Mouse (Mus musculus): ENCODE measurements around the gene Tmub2. TPM values are rescaled to one million over a fixed set of nuclear protein-coding genes. Genes with fewer than 3 reads are reported as not detected.

Gene Tmub2
- polyA plus RNA-seq, 1 experiment: 59.7 TPM

DNA sequence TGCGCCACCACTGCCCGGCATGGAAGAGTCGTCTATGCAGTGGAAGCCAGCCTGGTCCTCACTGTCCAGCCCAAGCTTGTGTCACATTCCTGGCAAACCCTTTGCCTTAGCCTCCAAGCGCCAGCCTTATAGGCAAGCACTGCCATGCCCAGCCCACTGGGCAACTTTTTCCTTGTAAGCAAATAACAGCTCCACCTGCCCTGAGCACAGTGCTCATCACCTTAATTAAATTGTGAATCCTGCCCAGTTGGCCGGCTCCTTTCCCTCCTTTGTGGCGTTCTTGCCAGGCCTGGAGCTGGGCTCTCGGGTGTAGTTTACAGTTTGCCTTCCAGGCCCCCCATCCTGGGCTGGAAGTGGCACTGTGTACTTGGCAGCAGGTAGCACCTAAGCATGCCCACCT is 21.5 kb upstream of the Tmub2 start:
- H3K4me3 ChIP-seq (ENCODE audit: insufficient read depth, low read depth, low read length): no peak overlapping the region
- 87% methylated on average over 7 of the region's 7 CpGs for WGBS
- no peak overlapping the region for H3K27ac ChIP-seq (ENCODE audit: insufficient read depth, low read depth, low read length)
- no peak for DNase-seq
- no peak for TF ChIP-seq CTCF (conservative IDR thresholded peaks at IDR 0.05; ENCODE audit: insufficient read depth, insufficient read length, low read depth, low read length)
- TF ChIP-seq POLR2A (IDR thresholded peaks at IDR 0.05; ENCODE audit: low read depth, low read length): no peak
- no peaks in the 10 kb centered on the region for H3K36me3 ChIP-seq (ENCODE audit: control insufficient read depth, insufficient read depth, low read length)
- peaks cover 3% of the 10 kb centered on the region; the same call in 1 of the 2 replicates for H3K4me1 ChIP-seq (ENCODE audit: control insufficient read depth, insufficient read depth, low read length)
- no peaks in the 10 kb centered on the region for H3K27me3 ChIP-seq (replicated peaks; ENCODE audit: control insufficient read depth, insufficient read depth, low read length)

DNA sequence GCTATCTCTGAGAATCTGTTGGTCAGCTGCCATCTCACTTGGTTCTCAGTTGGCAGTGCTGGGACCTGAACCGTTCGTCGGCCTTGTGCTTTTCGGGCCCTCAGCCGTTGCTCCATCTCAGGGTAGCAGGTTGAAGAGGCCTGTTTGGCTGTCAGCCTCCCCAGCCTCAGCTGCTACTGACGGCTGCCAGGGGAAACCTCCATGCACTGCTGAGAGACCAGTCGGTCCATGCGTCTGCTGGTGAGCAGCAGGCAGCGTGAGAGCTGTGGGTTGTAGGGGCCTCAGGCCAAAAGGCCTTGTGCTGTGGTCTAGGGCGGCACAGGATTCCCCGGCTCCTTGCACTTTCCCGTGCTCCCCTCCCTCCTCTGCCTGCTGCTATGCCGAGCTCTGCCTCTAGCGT is 18.9 kb upstream of the Tmub2 start:
- H3K36me3 ChIP-seq (ENCODE audit: control insufficient read depth, insufficient read depth, low read length): no peaks in the 10 kb centered on the region
- DNase-seq: no peak
- peaks cover 3% of the 10 kb centered on the region; the same call in 1 of the 2 replicates for H3K4me1 ChIP-seq (ENCODE audit: control insufficient read depth, insufficient read depth, low read length)
- no peak for TF ChIP-seq CTCF (conservative IDR thresholded peaks at IDR 0.05; ENCODE audit: insufficient read depth, insufficient read length, low read depth, low read length)
- TF ChIP-seq POLR2A (IDR thresholded peaks at IDR 0.05; ENCODE audit: low read depth, low read length): no peak
- no peak overlapping the region for H3K27ac ChIP-seq (ENCODE audit: insufficient read depth, low read depth, low read length)
- no peaks in the 10 kb centered on the region for H3K27me3 ChIP-seq (replicated peaks; ENCODE audit: control insufficient read depth, insufficient read depth, low read length)
- no peak overlapping the region for H3K4me3 ChIP-seq (ENCODE audit: insufficient read depth, low read depth, low read length)
- WGBS: 89% methylated on average over 14 of the region's 14 CpGs

DNA sequence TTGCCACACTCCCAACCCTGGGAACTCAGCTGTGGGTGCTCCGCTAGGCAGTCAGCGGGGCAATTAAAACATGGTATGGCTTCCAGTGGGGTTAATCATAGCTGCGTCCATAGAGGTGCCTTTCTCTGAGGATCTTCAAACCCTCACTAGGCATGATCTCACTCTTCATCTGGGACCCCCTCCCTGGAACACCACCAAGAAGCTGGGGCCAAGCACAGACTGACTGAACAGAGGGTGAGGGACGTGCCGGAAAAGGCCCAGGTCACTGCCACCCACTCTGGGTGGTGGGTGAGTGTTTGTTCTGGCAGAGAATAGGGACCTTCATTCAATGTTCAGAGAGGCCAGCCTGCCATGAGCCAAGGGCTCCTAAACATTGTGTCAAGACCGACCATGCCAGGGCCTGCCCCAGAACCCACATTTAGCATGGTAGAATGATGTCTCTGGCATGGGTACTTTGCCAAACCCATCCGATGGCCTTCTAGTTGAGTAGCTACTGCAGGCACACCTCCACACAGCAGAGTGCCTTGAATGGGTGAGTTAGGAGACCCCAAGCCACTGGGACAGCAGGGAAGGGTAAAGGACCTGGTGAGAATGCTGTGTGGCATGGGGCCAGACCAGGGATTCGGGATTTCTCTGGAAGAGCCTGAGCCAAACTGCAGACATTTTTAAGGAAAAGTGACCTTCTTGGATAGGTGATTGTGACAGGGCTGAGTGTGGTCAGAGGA is 17.9 kb upstream of the Tmub2 start:
- Histone ChIP-seq H3K36me3 (ENCODE audit: control insufficient read depth, insufficient read depth, low read length) (no peaks in the 10 kb centered on the region), H3K4me1 (ENCODE audit: control insufficient read depth, insufficient read depth, low read length) (peaks cover 3% of the 10 kb centered on the region; the same call in 1 of the 2 replicates), H3K4me3 (ENCODE audit: insufficient read depth, low read depth, low read length) (no peak overlapping the region), H3K27ac (ENCODE audit: insufficient read depth, low read depth, low read length) (no peak overlapping the region), H3K27me3 (replicated peaks; ENCODE audit: control insufficient read depth, insufficient read depth, low read length) (no peaks in the 10 kb centered on the region)
- WGBS: 92% methylated on average over 8 of the region's 8 CpGs
- DNase-seq: no peak
- TF ChIP-seq CTCF (conservative IDR thresholded peaks at IDR 0.05; ENCODE audit: insufficient read depth, insufficient read length, low read depth, low read length) (no peak), POLR2A (IDR thresholded peaks at IDR 0.05; ENCODE audit: low read depth, low read length) (no peak)

DNA sequence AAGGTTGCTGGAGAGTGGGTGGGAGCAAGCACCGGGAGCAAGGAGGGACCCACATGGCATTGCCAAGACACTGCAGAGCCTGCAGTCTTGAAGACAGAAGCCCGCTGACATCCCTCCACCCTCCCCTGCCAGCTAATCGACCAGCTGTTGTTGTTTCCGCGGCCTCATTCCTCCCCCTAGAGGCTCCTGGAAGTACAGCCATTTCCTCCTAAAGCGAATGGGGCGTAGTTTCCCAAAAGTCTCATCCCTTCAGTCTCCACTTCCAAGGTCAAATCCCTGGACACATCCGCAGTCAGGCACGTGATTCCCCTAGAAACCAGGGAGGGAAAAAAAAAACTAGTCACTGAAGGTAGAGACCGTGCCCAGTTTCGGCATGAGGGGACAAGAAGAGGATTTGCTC is 17.3 kb upstream of the Tmub2 start:
- Histone ChIP-seq H3K36me3 (ENCODE audit: control insufficient read depth, insufficient read depth, low read length) (no peaks in the 10 kb centered on the region), H3K27ac (ENCODE audit: insufficient read depth, low read depth, low read length) (no peak overlapping the region), H3K27me3 (replicated peaks; ENCODE audit: control insufficient read depth, insufficient read depth, low read length) (no peaks in the 10 kb centered on the region), H3K4me1 (ENCODE audit: control insufficient read depth, insufficient read depth, low read length) (peaks cover 3% of the 10 kb centered on the region; the same call in 1 of the 2 replicates), H3K4me3 (ENCODE audit: insufficient read depth, low read depth, low read length) (no peak overlapping the region)
- 3% methylated on average over 11 of the region's 11 CpGs for WGBS
- TF ChIP-seq POLR2A (IDR thresholded peaks at IDR 0.05; ENCODE audit: low read depth, low read length) (no peak), CTCF (conservative IDR thresholded peaks at IDR 0.05; ENCODE audit: insufficient read depth, insufficient read length, low read depth, low read length) (peak; percentile 84)
- DNase-seq: peak; percentile 82

DNA sequence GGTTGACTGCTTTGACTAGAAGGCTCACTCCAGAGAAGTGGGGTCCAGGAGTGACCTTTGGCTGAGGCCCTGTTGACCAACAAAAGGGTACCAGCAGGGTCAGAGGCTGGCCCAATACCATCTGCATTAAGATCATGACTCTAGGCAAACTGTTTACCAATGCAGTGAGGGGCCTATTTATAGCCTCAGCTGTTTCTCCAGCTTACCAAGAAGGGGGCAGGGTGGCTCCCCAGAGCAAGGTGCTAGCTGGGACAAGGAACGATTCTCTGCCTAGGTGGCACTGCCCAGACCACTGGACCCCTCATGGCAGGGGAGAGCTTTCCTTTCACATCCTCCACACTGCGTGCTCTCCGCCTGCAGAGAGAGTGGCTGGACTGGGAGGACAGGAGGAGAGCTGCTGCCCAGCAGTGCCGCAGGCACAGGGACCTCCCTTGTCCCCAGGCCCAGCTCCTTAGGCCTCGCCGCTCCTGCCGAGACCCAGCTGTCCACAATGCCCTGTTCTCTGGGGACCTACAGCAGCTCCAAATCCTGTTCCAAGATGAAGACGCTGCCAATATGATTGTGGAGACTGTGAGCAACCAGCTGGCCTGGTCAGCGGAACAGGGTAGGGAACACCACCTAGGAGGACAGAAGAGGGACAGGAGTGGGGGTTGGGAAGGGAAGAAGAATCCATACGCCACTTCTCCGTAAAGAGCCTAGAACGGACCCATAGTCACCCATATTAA is 16.0 kb upstream of the Tmub2 start, which contains the start of gene Asb16:
Asb16 (plus strand) TSS at position 224 of the 725 bp plus-strand sequence.
- no peak within 1 kb of the TSS for H3K4me3 ChIP-seq (ENCODE audit: insufficient read depth, low read depth, low read length)
- no peaks in the 10 kb centered on the region for H3K27me3 ChIP-seq (replicated peaks; ENCODE audit: control insufficient read depth, insufficient read depth, low read length)
- no peaks in the 10 kb centered on the region for H3K36me3 ChIP-seq (ENCODE audit: control insufficient read depth, insufficient read depth, low read length)
- H3K4me1 ChIP-seq (ENCODE audit: control insufficient read depth, insufficient read depth, low read length): peaks cover 3% of the 10 kb centered on the region; the same call in 1 of the 2 replicates
- no peak within 1 kb of the TSS for H3K27ac ChIP-seq (ENCODE audit: insufficient read depth, low read depth, low read length)
- DNase-seq: no peak
- WGBS: 94% methylated on average over 12 of the region's 12 CpGs
- TF ChIP-seq CTCF (conservative IDR thresholded peaks at IDR 0.05; ENCODE audit: insufficient read depth, insufficient read length, low read depth, low read length) (no peak), POLR2A (IDR thresholded peaks at IDR 0.05; ENCODE audit: low read depth, low read length) (no peak)

DNA sequence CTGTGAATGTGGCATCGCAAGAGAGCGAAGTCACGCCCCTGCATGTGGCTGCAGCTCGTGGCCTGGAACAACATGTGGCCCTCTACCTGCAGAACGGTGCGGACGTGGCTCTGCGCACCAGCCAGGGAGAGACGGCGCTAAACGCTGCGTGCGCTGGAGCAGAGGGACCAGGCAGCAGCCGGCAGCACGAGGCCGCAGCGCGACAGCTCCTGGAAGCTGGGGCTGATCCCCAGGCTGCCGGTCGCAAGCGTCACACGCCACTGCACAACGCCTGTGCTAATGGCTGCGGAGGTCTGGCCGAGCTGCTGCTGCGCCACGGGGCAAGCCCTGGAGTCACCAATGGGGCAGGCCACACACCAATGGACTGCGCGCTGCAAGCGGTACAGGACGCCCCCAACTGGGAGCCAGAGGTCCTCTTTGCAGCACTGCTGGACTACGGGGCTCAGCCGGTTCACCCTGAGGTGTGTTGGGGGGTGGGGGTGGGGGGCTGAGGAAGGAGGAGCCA is 8.3 kb upstream of the Tmub2 start:
- 2% methylated on average over 33 of the region's 33 CpGs for WGBS

DNA sequence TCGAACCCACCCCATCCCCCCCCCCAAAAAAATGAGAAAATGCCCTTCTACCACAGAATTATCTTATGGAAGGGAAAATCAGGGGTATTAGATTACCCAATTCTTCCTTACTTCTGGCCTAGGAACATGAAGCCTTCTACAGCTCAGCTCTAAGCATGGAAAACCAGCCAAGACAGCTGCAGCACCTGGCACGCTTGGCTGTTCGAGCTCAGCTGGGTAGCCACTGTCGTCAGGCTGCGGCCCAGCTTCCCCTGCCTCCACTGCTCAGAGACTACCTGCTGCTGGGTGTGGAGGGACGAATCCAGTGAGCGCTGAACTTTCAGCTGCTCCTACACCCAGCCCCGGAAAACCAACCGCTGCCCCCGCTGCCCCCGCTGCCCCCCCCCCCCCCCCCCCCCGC is 7.0 kb upstream of the Tmub2 start:
- Histone ChIP-seq H3K27ac (ENCODE audit: insufficient read depth, low read depth, low read length) (no peak overlapping the region), H3K4me1 (ENCODE audit: control insufficient read depth, insufficient read depth, low read length) (peaks cover 3% of the 10 kb centered on the region; the same call in 1 of the 2 replicates), H3K27me3 (replicated peaks; ENCODE audit: control insufficient read depth, insufficient read depth, low read length) (no peaks in the 10 kb centered on the region), H3K4me3 (ENCODE audit: insufficient read depth, low read depth, low read length) (no peak overlapping the region), H3K36me3 (ENCODE audit: control insufficient read depth, insufficient read depth, low read length) (no peaks in the 10 kb centered on the region)
- WGBS: 74% methylated on average over 9 of the region's 12 CpGs
- no peak for DNase-seq
- TF ChIP-seq CTCF (conservative IDR thresholded peaks at IDR 0.05; ENCODE audit: insufficient read depth, insufficient read length, low read depth, low read length) (no peak), POLR2A (IDR thresholded peaks at IDR 0.05; ENCODE audit: low read depth, low read length) (no peak)

More for the DNA sequence above, 8.3 kb upstream of the Tmub2 start:
- Histone ChIP-seq H3K4me3 (ENCODE audit: insufficient read depth, low read depth, low read length) (peak overlapping the region; percentile 5; the same call in 1 of the 2 replicates), H3K27me3 (replicated peaks; ENCODE audit: control insufficient read depth, insufficient read depth, low read length) (no peaks in the 10 kb centered on the region), H3K27ac (ENCODE audit: insufficient read depth, low read depth, low read length) (no peak overlapping the region), H3K36me3 (ENCODE audit: control insufficient read depth, insufficient read depth, low read length) (no peaks in the 10 kb centered on the region), H3K4me1 (ENCODE audit: control insufficient read depth, insufficient read depth, low read length) (peaks cover 3% of the 10 kb centered on the region; the same call in 1 of the 2 replicates)
- DNase-seq: peak; percentile 72
- no peak for TF ChIP-seq POLR2A (IDR thresholded peaks at IDR 0.05; ENCODE audit: low read depth, low read length)
- TF ChIP-seq CTCF (conservative IDR thresholded peaks at IDR 0.05; ENCODE audit: insufficient read depth, insufficient read length, low read depth, low read length): no peak
